Mouse (Mus musculus): ENCODE data around the gene Tmem150a. TPM values are rescaled to one million over a fixed set of nuclear protein-coding genes. Genes with fewer than 3 reads are reported as not detected.

Tmem150a gene
- polyA plus RNA-seq, 1 experiment from 2014 or later = 14.7 TPM

GRCm38 (mm10) chr6:72330133-72330532, 25.1 kb upstream of the Tmem150a start:
- peaks cover 77% of the 10 kb centered on the region for H3K36me3 ChIP-seq
- no peaks in the 10 kb centered on the region for H3K27me3 ChIP-seq
- H3K4me2 ChIP-seq (replicated peaks) = no peak overlapping the region
- no peaks in the 10 kb centered on the region for H3K9me3 ChIP-seq (replicated peaks)
- H3K9ac ChIP-seq = no peak overlapping the region
- 91% methylated on average over 4 of the region's 4 CpGs for WGBS
- no peak for ATAC-seq (ENCODE audit: insufficient number of reproducible peaks, low FRiP score, low TSS enrichment, low read depth)
- no peak overlapping the region for H3K4me3 ChIP-seq (replicated peaks)
- no peaks in the 10 kb centered on the region for H3K4me1 ChIP-seq
- no peak overlapping the region for H3K27ac ChIP-seq (replicated peaks)

- Histone ChIP-seq H3K9ac (no peak overlapping the region), H3K9me3 (replicated peaks) (no peaks in the 10 kb centered on the region), H3K36me3 (peaks cover 82% of the 10 kb centered on the region), H3K4me2 (replicated peaks) (no peak overlapping the region), H3K4me3 (replicated peaks) (no peak overlapping the region), H3K27me3 (no peaks in the 10 kb centered on the region), H3K4me1 (no peaks in the 10 kb centered on the region), H3K27ac (replicated peaks) (no peak overlapping the region)
- WGBS = 63% methylated on average over 5 of the region's 5 CpGs
- no peak for ATAC-seq (ENCODE audit: insufficient number of reproducible peaks, low FRiP score, low TSS enrichment, low read depth)
These were observed 22.1 kb upstream of the Tmem150a start for GRCm38 (mm10) chr6:72333111-72333510.

- Histone ChIP-seq H3K27me3 (no peaks in the 10 kb centered on the region), H3K27ac (replicated peaks) (no peak overlapping the region), H3K4me3 (replicated peaks) (no peak overlapping the region), H3K4me1 (peaks cover 16% of the 10 kb centered on the region), H3K36me3 (peaks cover 43% of the 10 kb centered on the region), H3K9ac (no peak overlapping the region), H3K9me3 (replicated peaks) (no peaks in the 10 kb centered on the region), H3K4me2 (replicated peaks) (no peak overlapping the region)
- 46% methylated on average over 2 of the region's 2 CpGs for WGBS
- ATAC-seq (ENCODE audit: insufficient number of reproducible peaks, low FRiP score, low TSS enrichment, low read depth) = no peak
These were observed 14.8 kb upstream of the Tmem150a start for GRCm38 (mm10) chr6:72340481-72340880.

- Histone ChIP-seq H3K9ac (peak overlapping the region; percentile 90), H3K4me1 (peaks cover 40% of the 10 kb centered on the region), H3K9me3 (replicated peaks) (no peaks in the 10 kb centered on the region), H3K4me3 (replicated peaks) (peak overlapping the region; percentile 96), H3K4me2 (replicated peaks) (peak overlapping the region; percentile 76), H3K36me3 (peaks cover 17% of the 10 kb centered on the region), H3K27me3 (no peaks in the 10 kb centered on the region), H3K27ac (replicated peaks) (peak overlapping the region; percentile 56; the same call in 1 of the 2 replicates)
- peak; percentile 19; the same call in 1 of the 2 replicates for ATAC-seq (ENCODE audit: insufficient number of reproducible peaks, low FRiP score, low TSS enrichment, low read depth)
- WGBS = 0% methylated on average over 42 of the region's 42 CpGs
These were observed 10.7 kb upstream of the Tmem150a start for GRCm38 (mm10) chr6:72344396-72345073.

- ATAC-seq (ENCODE audit: insufficient number of reproducible peaks, low FRiP score, low TSS enrichment, low read depth) = peak; percentile 80
- H3K27me3 ChIP-seq = no peaks in the 10 kb centered on the region
- H3K9ac ChIP-seq = peak within 1 kb of the TSS; percentile 90
- peaks cover 40% of the 10 kb centered on the region for H3K4me1 ChIP-seq
- H3K9me3 ChIP-seq (replicated peaks) = no peaks in the 10 kb centered on the region
- H3K36me3 ChIP-seq = peaks cover 19% of the 10 kb centered on the region
- peak within 1 kb of the TSS; percentile 76 for H3K4me2 ChIP-seq (replicated peaks)
- WGBS = under 1% methylated on average over 30 of the region's 30 CpGs
- peak within 1 kb of the TSS; percentile 96 for H3K4me3 ChIP-seq (replicated peaks)
- H3K27ac ChIP-seq (replicated peaks) = peak within 1 kb of the TSS; percentile 56; the same call in 1 of the 2 replicates
These were observed 10.1 kb upstream of the Tmem150a start, which contains the start of gene Usp39 for GRCm38 (mm10) chr6:72345074-72345567. Gene Usp39 (minus strand): TSS chr6:72345184.

- peaks cover 24% of the 10 kb centered on the region for H3K36me3 ChIP-seq
- no peak overlapping the region for H3K9ac ChIP-seq
- H3K4me2 ChIP-seq (replicated peaks) = peak overlapping the region; percentile 76
- no peaks in the 10 kb centered on the region for H3K27me3 ChIP-seq
- no peaks in the 10 kb centered on the region for H3K9me3 ChIP-seq (replicated peaks)
- no peak overlapping the region for H3K27ac ChIP-seq (replicated peaks)
- WGBS = 44% methylated on average over 6 of the region's 6 CpGs
- peak overlapping the region; percentile 96 for H3K4me3 ChIP-seq (replicated peaks)
- H3K4me1 ChIP-seq = peaks cover 40% of the 10 kb centered on the region
- no peak for ATAC-seq (ENCODE audit: insufficient number of reproducible peaks, low FRiP score, low TSS enrichment, low read depth)
These were observed 9.6 kb upstream of the Tmem150a start for GRCm38 (mm10) chr6:72345633-72346032.

- H3K4me1 ChIP-seq = peaks cover 40% of the 10 kb centered on the region
- no peaks in the 10 kb centered on the region for H3K9me3 ChIP-seq (replicated peaks)
- WGBS = 73% methylated on average over 4 of the region's 4 CpGs
- H3K27ac ChIP-seq (replicated peaks) = no peak overlapping the region
- H3K4me3 ChIP-seq (replicated peaks) = peak overlapping the region; percentile 71; the same call in 1 of the 2 replicates
- no peak for ATAC-seq (ENCODE audit: insufficient number of reproducible peaks, low FRiP score, low TSS enrichment, low read depth)
- H3K9ac ChIP-seq = no peak overlapping the region
- no peaks in the 10 kb centered on the region for H3K27me3 ChIP-seq
- no peak overlapping the region for H3K4me2 ChIP-seq (replicated peaks)
- peaks cover 30% of the 10 kb centered on the region for H3K36me3 ChIP-seq
These were observed 9.0 kb upstream of the Tmem150a start for GRCm38 (mm10) chr6:72346261-72346660.

- Histone ChIP-seq H3K27ac (replicated peaks) (peak within 1 kb of the TSS; percentile 91), H3K4me3 (replicated peaks) (peak within 1 kb of the TSS; percentile 71), H3K36me3 (peaks cover 27% of the 10 kb centered on the region), H3K4me2 (replicated peaks) (peak within 1 kb of the TSS; percentile 75), H3K9me3 (replicated peaks) (no peaks in the 10 kb centered on the region), H3K27me3 (no peaks in the 10 kb centered on the region), H3K9ac (peak within 1 kb of the TSS; percentile 81), H3K4me1 (peaks cover 42% of the 10 kb centered on the region)
- peak; percentile 71; the same call in 1 of the 2 replicates for ATAC-seq (ENCODE audit: insufficient number of reproducible peaks, low FRiP score, low TSS enrichment, low read depth)
- under 1% methylated on average over 72 of the region's 72 CpGs for WGBS
These were observed 7.9 kb upstream of the Tmem150a start, which contains the start of gene 0610030E20Rik for GRCm38 (mm10) chr6:72347166-72347941. Gene 0610030E20Rik (plus strand): TSS chr6:72347317.

GRCm38 (mm10) chr6:72348411-72348810, 6.8 kb upstream of the Tmem150a start:
- Histone ChIP-seq H3K9ac (peak overlapping the region; percentile 26; the same call in 1 of the 2 replicates), H3K27ac (replicated peaks) (no peak overlapping the region), H3K4me2 (replicated peaks) (peak overlapping the region; percentile 75), H3K4me3 (replicated peaks) (peak overlapping the region; percentile 71), H3K27me3 (no peaks in the 10 kb centered on the region), H3K4me1 (peaks cover 49% of the 10 kb centered on the region), H3K9me3 (replicated peaks) (no peaks in the 10 kb centered on the region), H3K36me3 (peaks cover 27% of the 10 kb centered on the region)
- WGBS = 80% methylated on average over 10 of the region's 10 CpGs
- no peak for ATAC-seq (ENCODE audit: insufficient number of reproducible peaks, low FRiP score, low TSS enrichment, low read depth)

GRCm38 (mm10) chr6:72350214-72350613, 5.0 kb upstream of the Tmem150a start:
- no peak for ATAC-seq (ENCODE audit: insufficient number of reproducible peaks, low FRiP score, low TSS enrichment, low read depth)
- Histone ChIP-seq H3K27me3 (no peaks in the 10 kb centered on the region), H3K9me3 (replicated peaks) (no peaks in the 10 kb centered on the region), H3K4me2 (replicated peaks) (no peak overlapping the region), H3K4me3 (replicated peaks) (no peak overlapping the region), H3K4me1 (peaks cover 47% of the 10 kb centered on the region), H3K9ac (no peak overlapping the region), H3K27ac (replicated peaks) (no peak overlapping the region), H3K36me3 (peaks cover 27% of the 10 kb centered on the region)
- 93% methylated on average over 2 of the region's 2 CpGs for WGBS
